Mouse (Mus musculus) B cell, adult 2 months (primary cell): ENCODE data around the gene Gm21983.

Source experiments
- DNase-seq, 2 experiments: peaks; one replicate each; pipeline ENCODE4 v3.0.0; 2022

The Gm21983 gene

GRCm38 (mm10) chr7:27159882-27160281, 21.0 kb downstream of the Gm21983 start:
- DNase-seq = peak; percentile 94 to 95

GRCm38 (mm10) chr7:27159256-27159655, 21.6 kb downstream of the Gm21983 start:
- no peak for DNase-seq

- DNase-seq = no peak
Observed at GRCm38 (mm10) chr7:27158171-27158570, 22.7 kb downstream of the Gm21983 start.

GRCm38 (mm10) chr7:27156005-27156404, 24.9 kb downstream of the Gm21983 start:
- no peak for DNase-seq

- DNase-seq = no peak
Observed at GRCm38 (mm10) chr7:27153205-27153764, 27.6 kb downstream of the Gm21983 start, which contains the start of gene Cyp2t4. Gene Cyp2t4 (plus strand): TSS chr7:27153714.

- DNase-seq = no peak
Observed at GRCm38 (mm10) chr7:27136410-27136996, 44.4 kb downstream of the Gm21983 start.

- DNase-seq = no peak
Observed at GRCm38 (mm10) chr7:27133757-27134156, 47.1 kb downstream of the Gm21983 start.

- no peak for DNase-seq
Observed at GRCm38 (mm10) chr7:27133156-27133555, 47.7 kb downstream of the Gm21983 start.

GRCm38 (mm10) chr7:27132588-27132987, 48.3 kb downstream of the Gm21983 start:
- DNase-seq = peak; percentile 53 to 61

- DNase-seq = peak in 1 of 2 experiments; percentile 18
Observed at GRCm38 (mm10) chr7:27131387-27131786, 49.5 kb downstream of the Gm21983 start.

GRCm38 (mm10) chr7:27130521-27131370, 50.1 kb downstream of the Gm21983 start:
- DNase-seq = no peak

- no peak for DNase-seq
Observed at GRCm38 (mm10) chr7:27129811-27130210, 51.1 kb downstream of the Gm21983 start.

- DNase-seq = no peak
Observed at GRCm38 (mm10) chr7:27128946-27129345, 51.9 kb downstream of the Gm21983 start.

- peak; percentile 11 to 24 for DNase-seq
Observed at GRCm38 (mm10) chr7:27128162-27128561, 52.7 kb downstream of the Gm21983 start.

- DNase-seq = no peak
Observed at GRCm38 (mm10) chr7:27124969-27125368, 55.9 kb downstream of the Gm21983 start.

GRCm38 (mm10) chr7:27124305-27124832, 56.5 kb downstream of the Gm21983 start:
- no peak for DNase-seq

GRCm38 (mm10) chr7:27119676-27120075, 61.2 kb downstream of the Gm21983 start, which contains the start of gene Cyp2f2:
Gene Cyp2f2 (plus strand): TSS chr7:27119909.
- no peak for DNase-seq
